Mouse (Mus musculus): ENCODE measurements around the gene Atp11a. TPM values are rescaled to one million over a fixed set of nuclear protein-coding genes. Genes with fewer than 3 reads are reported as not detected.

The Atp11a gene
- polyA plus RNA-seq, 1 experiment = 23.2 TPM

DNA sequence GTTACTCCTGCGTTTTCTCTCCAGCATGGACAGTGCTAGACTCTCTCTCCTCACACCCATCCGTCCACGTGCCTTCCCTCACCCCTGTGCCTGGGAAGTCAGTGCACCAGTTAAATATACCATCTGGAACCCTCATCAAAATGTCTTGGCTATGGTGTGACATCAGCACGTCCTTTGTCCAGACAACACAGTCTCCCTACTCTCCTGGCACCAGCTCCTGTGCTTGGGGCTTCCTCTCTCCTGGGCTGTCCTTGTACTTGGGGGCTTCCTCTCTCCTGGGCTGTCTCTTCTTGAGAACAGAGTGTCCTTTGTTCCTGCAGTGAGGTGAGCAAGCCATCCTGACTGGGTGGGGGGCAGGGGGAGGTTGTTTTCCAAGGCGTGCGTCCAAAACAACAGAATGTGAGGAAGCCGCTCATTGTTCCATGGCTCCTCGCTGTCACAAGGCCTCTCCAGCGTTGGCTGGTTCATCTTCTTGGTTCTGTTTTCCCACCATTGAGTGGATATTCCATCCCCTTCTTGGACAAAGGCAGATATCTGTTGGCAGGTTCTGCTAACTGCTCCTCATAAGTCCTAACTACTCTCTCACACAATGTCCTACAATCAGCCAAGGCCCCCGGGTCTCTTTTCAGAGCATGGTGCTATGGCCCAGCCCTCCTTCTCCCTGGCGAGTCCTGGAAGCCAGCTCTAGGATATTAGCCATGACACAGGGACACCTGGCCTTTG is 148.9 kb downstream of the Atp11a start:
- no peaks in the 10 kb centered on the region for H3K4me1 ChIP-seq (ENCODE audit: control insufficient read depth, insufficient read depth, insufficient read length)
- no peak for DNase-seq (ENCODE audit: low read depth in 1 of 2, low spot score in 2 of 2)
- H3K27ac ChIP-seq (ENCODE audit: insufficient read depth, low read length) = no peak overlapping the region
- WGBS = 88% methylated on average over 11 of the region's 11 CpGs
- no peaks in the 10 kb centered on the region for H3K27me3 ChIP-seq (ENCODE audit: control insufficient read depth, insufficient read depth, low read length)
- TF ChIP-seq POLR2A (IDR thresholded peaks at IDR 0.05; ENCODE audit: low read depth, low read length) = no peak
- TF ChIP-seq CTCF (IDR thresholded peaks at IDR 0.05; ENCODE audit: extremely low read depth, insufficient read depth, insufficient read length, insufficient replicate concordance) = no peak
- H3K36me3 ChIP-seq (ENCODE audit: control insufficient read depth, insufficient read depth, low read length) = no peaks in the 10 kb centered on the region
- H3K4me3 ChIP-seq (ENCODE audit: extremely low read depth, insufficient read depth, insufficient read length) = no peak overlapping the region

DNA sequence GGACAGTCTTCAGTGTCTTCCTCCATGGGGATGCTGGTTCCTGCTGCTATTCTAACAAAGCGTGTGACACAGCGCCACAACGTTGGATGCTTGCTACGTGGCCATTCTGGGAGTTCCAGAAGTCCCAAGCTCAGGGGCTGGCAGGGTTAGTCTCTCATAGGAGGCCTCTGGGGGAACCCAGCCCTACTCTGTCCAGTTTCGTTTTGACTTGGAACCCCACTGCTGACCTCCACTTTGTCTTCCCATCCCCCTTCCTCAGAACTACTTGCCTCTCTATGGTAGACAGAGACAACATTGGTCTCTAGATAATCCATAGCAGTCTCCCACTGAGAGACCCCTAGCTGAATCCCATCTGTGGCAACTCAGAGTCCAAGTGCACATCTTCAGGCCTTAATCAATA is 149.8 kb downstream of the Atp11a start:
- TF ChIP-seq CTCF (IDR thresholded peaks at IDR 0.05; ENCODE audit: extremely low read depth, insufficient read depth, insufficient read length, insufficient replicate concordance) (no peak), POLR2A (IDR thresholded peaks at IDR 0.05; ENCODE audit: low read depth, low read length) (no peak)
- Histone ChIP-seq H3K4me1 (ENCODE audit: control insufficient read depth, insufficient read depth, insufficient read length) (no peaks in the 10 kb centered on the region), H3K36me3 (ENCODE audit: control insufficient read depth, insufficient read depth, low read length) (no peaks in the 10 kb centered on the region), H3K27me3 (ENCODE audit: control insufficient read depth, insufficient read depth, low read length) (no peaks in the 10 kb centered on the region), H3K4me3 (ENCODE audit: extremely low read depth, insufficient read depth, insufficient read length) (no peak overlapping the region), H3K27ac (ENCODE audit: insufficient read depth, low read length) (no peak overlapping the region)
- no peak for DNase-seq (ENCODE audit: low read depth in 1 of 2, low spot score in 2 of 2)
- 84% methylated on average over 5 of the region's 5 CpGs for WGBS

DNA sequence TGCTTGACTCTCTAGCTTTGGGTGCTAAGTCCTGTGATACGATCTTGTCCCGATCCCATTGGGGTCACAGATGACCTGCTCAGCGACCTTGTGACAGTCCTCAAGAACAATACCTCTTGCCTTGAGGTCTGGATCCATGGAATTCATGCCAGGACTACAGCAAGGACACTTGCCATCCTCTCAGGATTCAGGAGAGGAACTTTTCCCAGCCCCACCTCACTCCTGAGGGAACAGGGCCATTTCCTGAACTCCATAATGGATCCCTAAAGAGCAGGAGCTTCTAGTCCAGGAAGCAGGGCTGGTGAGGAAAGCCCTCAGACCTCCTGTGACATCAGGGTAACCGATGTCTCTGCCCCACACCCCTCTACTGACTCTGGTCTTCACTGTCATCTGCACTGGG is 150.9 kb downstream of the Atp11a start:
- 73% methylated on average over 4 of the region's 4 CpGs for WGBS
- TF ChIP-seq POLR2A (IDR thresholded peaks at IDR 0.05; ENCODE audit: low read depth, low read length) = no peak
- Histone ChIP-seq H3K27ac (ENCODE audit: insufficient read depth, low read length) (no peak overlapping the region), H3K4me1 (ENCODE audit: control insufficient read depth, insufficient read depth, insufficient read length) (no peaks in the 10 kb centered on the region), H3K36me3 (ENCODE audit: control insufficient read depth, insufficient read depth, low read length) (no peaks in the 10 kb centered on the region), H3K27me3 (ENCODE audit: control insufficient read depth, insufficient read depth, low read length) (no peaks in the 10 kb centered on the region), H3K4me3 (ENCODE audit: extremely low read depth, insufficient read depth, insufficient read length) (no peak overlapping the region)
- DNase-seq (ENCODE audit: low read depth in 1 of 2, low spot score in 2 of 2) = no peak

DNA sequence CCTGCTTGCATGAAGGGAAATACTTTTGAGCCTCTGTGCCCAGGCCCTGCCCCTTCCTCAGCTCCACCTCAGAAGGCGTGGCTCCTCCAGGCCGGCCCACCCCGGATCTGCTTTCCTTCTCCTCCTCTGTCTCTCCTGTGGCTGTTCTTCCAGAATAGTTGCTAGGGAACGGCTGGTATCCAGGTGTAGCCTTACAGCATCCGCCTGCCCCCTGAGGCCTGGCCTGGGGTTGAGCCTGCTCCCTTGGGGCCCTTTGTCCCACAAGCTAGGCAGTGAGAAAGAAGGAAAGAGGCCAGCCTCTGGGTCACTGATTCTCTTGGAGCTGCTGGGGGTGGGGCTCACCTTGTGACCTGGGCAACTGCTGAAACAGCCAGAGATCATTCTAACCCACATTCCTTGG is 155.2 kb downstream of the Atp11a start:
- Histone ChIP-seq H3K27ac (ENCODE audit: insufficient read depth, low read length) (no peak overlapping the region), H3K27me3 (ENCODE audit: control insufficient read depth, insufficient read depth, low read length) (no peaks in the 10 kb centered on the region; the same call in 1 of the 2 replicates), H3K4me1 (ENCODE audit: control insufficient read depth, insufficient read depth, insufficient read length) (no peaks in the 10 kb centered on the region), H3K36me3 (ENCODE audit: control insufficient read depth, insufficient read depth, low read length) (no peaks in the 10 kb centered on the region), H3K4me3 (ENCODE audit: extremely low read depth, insufficient read depth, insufficient read length) (no peak overlapping the region)
- TF ChIP-seq CTCF (IDR thresholded peaks at IDR 0.05; ENCODE audit: extremely low read depth, insufficient read depth, insufficient read length, insufficient replicate concordance) = no peak
- TF ChIP-seq POLR2A (IDR thresholded peaks at IDR 0.05; ENCODE audit: low read depth, low read length) = no peak
- WGBS = 85% methylated on average over 5 of the region's 5 CpGs
- no peak for DNase-seq (ENCODE audit: low read depth in 1 of 2, low spot score in 2 of 2)

DNA sequence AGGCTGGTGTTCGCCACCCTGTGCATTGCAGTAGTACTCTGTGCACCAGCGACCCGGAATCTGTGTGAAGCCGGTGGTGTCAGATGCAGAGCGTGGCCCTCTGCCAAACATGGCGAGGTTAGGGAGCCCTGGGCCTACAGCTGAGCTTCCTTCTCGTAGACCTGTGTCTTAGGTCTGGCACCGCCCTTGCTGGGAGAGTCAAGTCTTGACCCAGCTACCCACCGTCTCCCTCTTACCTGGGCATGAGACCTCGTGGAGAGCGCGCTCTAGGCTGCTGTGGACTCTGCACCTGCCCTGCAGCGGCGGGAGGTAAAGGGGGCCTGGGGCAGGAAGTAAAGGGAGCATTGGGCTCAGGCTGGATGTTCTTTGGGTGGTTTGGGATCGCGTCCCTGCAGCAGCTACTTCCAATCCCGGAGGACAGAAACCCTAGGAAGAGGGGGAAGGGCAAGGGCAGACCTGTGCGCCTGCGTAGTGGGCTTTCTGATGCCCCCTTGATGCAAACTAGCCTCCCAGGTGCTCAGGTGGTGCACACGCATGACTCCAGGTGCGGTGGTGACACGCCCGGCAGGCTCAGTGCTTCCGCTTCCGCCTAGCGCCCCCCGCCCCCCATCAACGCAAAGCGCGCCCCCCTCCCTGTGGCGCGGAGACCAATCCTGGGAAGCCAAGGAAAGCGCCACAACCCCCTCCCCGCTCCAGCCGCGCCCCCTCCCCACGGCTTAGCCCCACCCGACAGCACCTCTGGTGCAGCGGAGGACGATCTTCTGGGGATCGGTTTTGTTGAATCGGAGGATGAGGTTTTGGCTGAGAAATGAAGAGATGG is 158.6 kb downstream of the Atp11a start:
- WGBS = 22% methylated on average over 42 of the region's 42 CpGs
- no peaks in the 10 kb centered on the region; the same call in 1 of the 2 replicates for H3K27me3 ChIP-seq (ENCODE audit: control insufficient read depth, insufficient read depth, low read length)
- H3K4me1 ChIP-seq (ENCODE audit: control insufficient read depth, insufficient read depth, insufficient read length) = no peaks in the 10 kb centered on the region
- H3K27ac ChIP-seq (ENCODE audit: insufficient read depth, low read length) = no peak overlapping the region
- H3K4me3 ChIP-seq (ENCODE audit: extremely low read depth, insufficient read depth, insufficient read length) = no peak overlapping the region
- DNase-seq (ENCODE audit: low read depth in 1 of 2, low spot score in 2 of 2) = no peak
- TF ChIP-seq CTCF (IDR thresholded peaks at IDR 0.05; ENCODE audit: extremely low read depth, insufficient read depth, insufficient read length, insufficient replicate concordance) (no peak), POLR2A (IDR thresholded peaks at IDR 0.05; ENCODE audit: low read depth, low read length) (no peak)
- no peaks in the 10 kb centered on the region for H3K36me3 ChIP-seq (ENCODE audit: control insufficient read depth, insufficient read depth, low read length)

DNA sequence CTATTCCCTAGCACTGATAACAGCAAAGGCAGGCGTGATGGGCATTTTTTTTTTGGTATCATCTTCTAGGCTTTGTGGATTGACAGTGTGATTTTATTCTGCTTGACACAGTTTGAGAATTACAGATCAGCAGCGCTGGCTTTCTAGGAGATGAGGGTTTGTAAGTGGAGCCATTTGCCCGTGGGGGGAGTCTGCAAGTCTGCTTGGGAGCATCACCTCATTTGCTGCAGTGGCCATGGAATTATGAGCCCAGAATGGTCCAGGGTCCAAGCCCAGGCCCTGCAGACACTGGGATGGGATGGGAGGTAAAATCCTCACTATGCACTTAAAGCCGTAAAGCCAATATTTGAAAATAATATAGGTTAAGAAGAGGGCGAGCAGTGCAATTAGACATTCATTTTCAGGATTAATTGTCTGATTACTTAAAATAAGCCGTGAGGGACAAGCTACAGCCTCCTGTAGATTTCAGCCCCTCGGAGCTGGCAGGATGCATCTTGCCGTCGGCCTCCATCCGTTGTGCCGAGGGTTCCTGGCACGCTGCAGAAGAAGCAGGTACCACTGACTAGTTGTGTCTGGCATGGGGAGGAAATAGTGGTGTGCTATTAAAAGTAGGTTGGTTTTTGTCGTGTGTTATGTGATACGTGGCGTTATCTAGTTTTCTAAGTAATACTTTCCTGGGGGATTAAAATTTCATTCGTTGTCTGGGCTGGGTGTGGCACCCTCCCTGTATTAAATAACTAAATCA is 159.5 kb downstream of the Atp11a start:
- Histone ChIP-seq H3K27ac (ENCODE audit: insufficient read depth, low read length) (no peak overlapping the region), H3K27me3 (ENCODE audit: control insufficient read depth, insufficient read depth, low read length) (no peaks in the 10 kb centered on the region; the same call in 1 of the 2 replicates), H3K36me3 (ENCODE audit: control insufficient read depth, insufficient read depth, low read length) (no peaks in the 10 kb centered on the region), H3K4me1 (ENCODE audit: control insufficient read depth, insufficient read depth, insufficient read length) (no peaks in the 10 kb centered on the region), H3K4me3 (ENCODE audit: extremely low read depth, insufficient read depth, insufficient read length) (no peak overlapping the region)
- no peak for DNase-seq (ENCODE audit: low read depth in 1 of 2, low spot score in 2 of 2)
- TF ChIP-seq POLR2A (IDR thresholded peaks at IDR 0.05; ENCODE audit: low read depth, low read length) (no peak), CTCF (IDR thresholded peaks at IDR 0.05; ENCODE audit: extremely low read depth, insufficient read depth, insufficient read length, insufficient replicate concordance) (no peak)
- WGBS = 81% methylated on average over 16 of the region's 16 CpGs

Measured in spleen, adult 2 months (tissue).